Mouse (Mus musculus) myocyte (in vitro differentiated cells): Measurements from ENCODE around the gene Sycn.

Source experiments
- CEBPB ChIP-seq: IDR thresholded peaks from 2 replicates; pipeline ENCODE4 v1.6.1; 2011; ENCODE audit warnings: mild to moderate bottlenecking, moderate library complexity; ENCODE audit not compliant: poor library complexity, insufficient read depth, severe bottlenecking
- MAX ChIP-seq: IDR thresholded peaks from one replicate; pipeline ENCODE4 v1.6.1; 2011; ENCODE audit warnings: low read depth, mild to moderate bottlenecking, control low read depth
- POLR2A ChIP-seq: IDR thresholded peaks from one replicate; pipeline ENCODE4 v1.6.1; 2011; ENCODE audit warnings: low read depth, mild to moderate bottlenecking, control low read depth, moderate library complexity; ENCODE audit not compliant: insufficient read length
- POLR2AphosphoS2 ChIP-seq: IDR thresholded peaks from one replicate; pipeline ENCODE4 v1.6.1; 2011; ENCODE audit warnings: low read depth, control low read depth; ENCODE audit not compliant: insufficient read length
- TCF12 ChIP-seq: IDR thresholded peaks from one replicate; pipeline ENCODE4 v1.6.1; 2011; ENCODE audit warnings: mild to moderate bottlenecking, control low read depth; ENCODE audit not compliant: poor library complexity, insufficient read depth, severe bottlenecking
- USF1 ChIP-seq: IDR thresholded peaks from one replicate; pipeline ENCODE4 v1.6.1; 2011; ENCODE audit warnings: low read depth, mild to moderate bottlenecking, control low read depth, moderate library complexity

DNA sequence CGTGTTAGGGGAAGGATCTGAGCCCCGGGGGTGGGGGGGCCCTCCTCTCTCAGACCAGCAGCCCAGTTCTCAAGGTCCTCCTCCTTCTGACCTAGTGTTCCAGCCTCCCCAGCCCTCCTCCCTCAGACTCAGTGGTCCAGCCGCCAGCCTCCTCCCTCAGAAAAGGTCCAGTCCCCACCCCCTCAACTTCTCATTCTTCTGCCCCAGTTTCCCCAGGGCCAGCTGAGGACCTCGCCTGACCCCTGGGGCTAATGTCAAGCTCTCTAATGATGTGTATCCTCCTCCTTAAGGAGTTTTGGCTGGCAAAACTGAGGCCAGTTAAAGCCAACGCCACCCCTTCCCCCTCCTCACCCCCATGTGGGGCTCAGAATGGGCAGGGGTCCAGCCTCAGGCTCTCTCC is 6.5 kb downstream of the Sycn start, which contains the start of gene Nccrp1:
- no peak for TF ChIP-seq POLR2A
- no peak for TF ChIP-seq POLR2AphosphoS2
- no peak for TF ChIP-seq MAX
- no peak for TF ChIP-seq CEBPB
- no peak for TF ChIP-seq TCF12
- TF ChIP-seq USF1 = no peak
